Mouse (Mus musculus): ENCODE measurements around the gene Fbxw18. TPM values are rescaled to one million over a fixed set of nuclear protein-coding genes. Genes with fewer than 3 reads are reported as not detected.
"Not testable (repeated sequence)": the region's sequence is repeated elsewhere in the genome, so short reads cannot be mapped to it uniquely, and the experiment has no call there.

The Fbxw18 gene
- total RNA-seq (2021): not detected
- long read RNA-seq, experiment 1: 0 reads
- long read RNA-seq, experiment 2: 0 reads

DNA sequence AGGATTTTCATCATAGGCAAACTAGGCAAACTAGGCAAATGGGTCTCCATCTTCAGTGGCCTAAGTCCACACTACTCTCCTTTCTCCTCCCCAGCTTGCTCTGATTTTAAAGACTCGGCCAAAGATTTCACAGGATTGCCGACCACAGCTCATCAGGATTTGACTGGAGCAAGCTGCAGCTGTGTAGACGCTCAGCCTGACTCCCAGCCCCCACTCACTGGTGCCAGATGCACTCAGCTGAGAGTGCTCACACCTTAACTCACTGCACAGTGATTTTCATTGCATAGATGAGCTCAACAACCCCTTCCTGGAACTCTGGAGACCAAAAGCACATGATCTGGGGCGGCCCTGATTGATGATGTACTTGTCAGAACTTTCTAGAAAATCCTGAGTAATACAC lies at the start of gene Fbxw18:
Fbxw18 (minus strand) TSS at position 101 of the 400 bp plus-strand sequence.
- DNase-seq: not testable (repeated sequence)

DNA sequence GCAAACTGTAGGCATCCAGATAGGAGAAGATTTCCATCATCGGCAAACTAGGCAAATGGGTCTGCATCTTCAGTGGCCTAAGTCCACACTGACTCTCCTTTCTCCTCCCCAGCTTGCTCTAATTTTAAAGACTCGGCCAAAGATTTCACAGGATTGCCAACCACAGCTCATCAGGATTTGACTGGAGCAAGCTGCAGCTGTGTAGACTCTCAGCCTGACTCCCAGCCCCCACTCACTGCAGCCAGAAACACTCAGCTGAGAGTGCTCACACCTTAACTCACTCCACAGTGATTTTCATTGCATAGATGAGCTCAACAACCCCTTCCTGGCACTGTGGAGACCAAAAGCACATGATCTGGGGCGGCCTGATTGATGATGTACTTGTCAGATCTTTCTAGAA lies 43.5 kb upstream of the Fbxw18 start, which contains the start of gene Fbxw26:
Fbxw26 (minus strand) TSS at position 101 of the 400 bp plus-strand sequence.
- not testable (repeated sequence) for DNase-seq

DNA sequence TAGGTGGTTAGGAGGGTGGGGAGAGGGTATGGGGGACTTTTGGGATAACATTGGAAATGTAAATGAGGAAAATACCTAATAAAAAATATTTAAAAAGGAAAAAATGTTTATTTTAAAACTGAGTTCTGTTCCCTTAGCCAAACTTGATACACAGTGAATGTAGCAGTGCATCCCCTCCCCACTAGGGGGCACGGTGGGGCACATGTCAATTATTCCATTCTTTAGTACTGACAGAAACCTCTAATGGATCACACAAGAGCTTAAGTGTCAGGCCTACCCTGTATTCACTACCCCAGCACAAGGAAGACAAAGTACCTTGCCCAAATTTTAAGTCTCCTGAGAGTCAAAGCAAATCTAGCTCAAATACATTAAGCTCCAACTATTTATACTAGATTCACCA lies 17.2 kb downstream of the Fbxw18 start:
- peak; percentile 44 for DNase-seq

DNA sequence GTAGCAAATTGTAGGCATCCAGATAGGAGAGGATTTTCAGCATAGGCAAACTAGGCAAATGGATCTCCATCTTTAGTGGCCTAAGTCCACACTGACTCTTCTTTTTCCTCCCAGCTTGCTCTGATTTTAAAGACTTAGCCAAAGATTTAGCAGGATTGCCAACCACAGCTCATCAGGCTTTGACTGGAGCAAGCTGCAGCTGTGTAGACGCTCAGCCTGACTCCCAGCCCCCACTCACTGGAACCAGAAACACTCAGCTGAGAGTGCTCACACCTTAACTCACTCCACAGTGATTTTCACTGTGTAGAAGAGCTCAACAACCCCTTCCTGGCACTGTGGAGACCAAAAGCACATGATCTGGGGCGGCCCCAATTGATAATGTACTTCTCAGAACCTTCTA lies 37.9 kb downstream of the Fbxw18 start, which contains the start of gene Fbxw25:
Fbxw25 (minus strand) TSS at position 101 of the 400 bp plus-strand sequence.
- not testable (repeated sequence) for DNase-seq

Other genes starting within 250 kb of the Fbxw18 start
- gene Fbxw19, start 206.8 kb downstream of the Fbxw18 start, total RNA-seq (2021): not detected
- gene Fbxw15, start 134.4 kb downstream of the Fbxw18 start, total RNA-seq (2021): not detected
- not detected for gene Fbxw24, start 76.6 kb downstream of the Fbxw18 start, total RNA-seq (2021)
- not detected for gene Fbxw25, start 38.0 kb downstream of the Fbxw18 start, total RNA-seq (2021)
- not detected for gene Fbxw26, start 43.4 kb upstream of the Fbxw18 start, total RNA-seq (2021)
- not detected for gene Fbxw27, start 88.0 kb upstream of the Fbxw18 start, total RNA-seq (2021)
- not detected for gene Spink8, start 109.6 kb upstream of the Fbxw18 start, total RNA-seq (2021)
- gene Nme6, start 130.0 kb upstream of the Fbxw18 start, total RNA-seq (2021): 10 to 100 TPM; 23.5 to 23.7 TPM
- 1 to 10 TPM in 1 of 2 experiments, not detected in 1; 7.8 TPM for gene Camp, start 146.9 kb upstream of the Fbxw18 start, total RNA-seq (2021)
- 1 to 10 TPM; 6.2 to 9.2 TPM for gene Cdc25a, start 172.9 kb upstream of the Fbxw18 start, total RNA-seq (2021)
- gene Map4, start 228.8 kb upstream of the Fbxw18 start, total RNA-seq (2021): 100 to 1,000 TPM; 466 to 507 TPM